Mouse (Mus musculus) telencephalon, adult 2 months (tissue): ENCODE data around the gene Cdca3.
"Not testable (repeated sequence)": the region's sequence is repeated elsewhere in the genome, so short reads cannot be mapped to it uniquely, and the experiment has no call there.

Experiments
- DNase-seq: peaks from one replicate; pipeline ENCODE4 v3.0.0-alpha.2; 2011; ENCODE audit warnings: low read depth, low spot score

Gene Cdca3

DNA sequence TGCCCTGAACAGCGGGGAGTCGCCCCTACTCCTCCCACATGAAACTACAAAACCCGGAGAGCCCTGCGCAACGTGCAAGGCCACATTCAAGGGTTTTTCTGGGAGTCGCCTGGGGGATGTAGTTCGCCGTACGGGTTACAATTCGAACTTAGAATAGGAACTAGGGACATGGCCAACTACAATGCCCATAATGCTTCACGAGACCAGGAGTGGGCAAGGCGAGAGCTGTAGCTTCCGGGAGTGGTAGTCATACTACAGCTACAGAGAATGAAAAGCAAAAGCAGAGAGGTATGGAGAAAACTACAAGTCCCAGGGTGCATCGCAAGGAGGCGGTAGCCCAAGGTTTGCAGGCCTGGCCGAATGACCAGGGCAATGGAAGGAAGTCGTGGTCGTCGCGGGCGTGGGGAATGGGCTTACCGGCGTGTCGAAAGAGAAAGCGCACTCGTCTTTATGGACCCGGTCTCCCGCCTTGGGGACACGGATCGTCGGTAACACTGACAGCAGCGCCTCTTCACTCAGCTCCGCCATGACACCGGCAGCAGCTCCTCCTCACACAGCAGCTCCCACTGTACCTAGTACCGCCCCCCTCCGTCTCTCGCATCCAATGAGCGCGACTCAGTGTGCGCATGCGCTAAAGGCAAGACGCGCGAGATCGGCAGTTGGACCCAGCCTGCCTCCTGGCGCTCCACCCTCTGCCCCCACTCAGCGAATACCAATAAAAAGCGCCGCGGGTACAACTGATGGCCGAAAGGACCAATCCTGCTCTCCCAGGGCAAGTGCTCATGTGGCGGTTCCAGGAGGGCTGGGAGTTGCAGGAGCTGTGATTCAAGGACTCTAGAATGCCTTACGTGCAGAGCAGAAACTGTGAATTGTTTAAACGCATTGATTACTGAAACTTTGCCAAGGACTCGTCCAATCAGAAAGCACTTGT, at the start of gene Cdca3, which contains the start of gene Usp5:
Cdca3 (plus strand) TSS at position 680 of the 931 bp plus-strand sequence.
Usp5 (minus strand) TSS at position 617 of the 931 bp plus-strand sequence.
- peak; percentile 100 for DNase-seq

DNA sequence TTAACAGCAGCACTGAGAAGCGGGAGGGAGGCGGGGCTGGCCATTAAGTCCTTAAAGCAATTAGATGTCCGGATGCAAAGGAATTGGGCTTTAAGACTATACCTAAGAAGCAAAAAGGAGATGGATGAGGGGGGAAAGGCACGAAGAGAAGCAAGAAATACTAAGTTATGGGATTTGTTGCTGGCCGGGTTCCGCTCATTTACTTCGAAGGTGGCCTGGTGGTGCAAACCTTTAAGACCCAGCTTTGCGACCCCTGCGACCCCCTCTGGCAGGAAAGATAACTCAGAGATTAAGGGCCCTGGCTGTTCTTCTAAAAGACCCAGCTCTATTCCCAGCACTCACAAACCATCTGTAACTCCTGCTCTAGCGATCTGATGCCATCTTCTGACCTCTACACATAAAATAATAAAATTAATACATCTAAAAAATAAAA, 49.3 kb upstream of the Cdca3 start:
- DNase-seq: no peak

DNA sequence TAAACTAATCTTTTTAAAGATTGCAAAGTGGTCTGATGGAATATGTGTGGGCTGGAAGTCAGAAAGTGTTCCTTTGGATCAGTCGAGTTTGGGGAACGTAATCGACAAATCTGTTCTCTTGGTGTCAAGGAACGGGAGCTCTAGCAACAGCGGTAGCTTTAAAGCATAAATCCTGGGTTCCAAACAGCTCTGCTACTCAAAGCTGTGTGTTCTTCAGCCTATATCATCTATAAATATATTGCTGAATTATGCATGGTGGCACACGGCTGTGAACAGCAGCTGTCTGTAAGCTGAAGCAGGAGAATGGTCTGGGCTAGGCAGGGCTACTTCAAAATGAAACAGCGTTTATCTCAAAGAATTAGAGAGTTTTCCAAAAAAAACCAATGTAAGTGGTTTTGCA, 48.4 kb upstream of the Cdca3 start:
- DNase-seq: no peak

DNA sequence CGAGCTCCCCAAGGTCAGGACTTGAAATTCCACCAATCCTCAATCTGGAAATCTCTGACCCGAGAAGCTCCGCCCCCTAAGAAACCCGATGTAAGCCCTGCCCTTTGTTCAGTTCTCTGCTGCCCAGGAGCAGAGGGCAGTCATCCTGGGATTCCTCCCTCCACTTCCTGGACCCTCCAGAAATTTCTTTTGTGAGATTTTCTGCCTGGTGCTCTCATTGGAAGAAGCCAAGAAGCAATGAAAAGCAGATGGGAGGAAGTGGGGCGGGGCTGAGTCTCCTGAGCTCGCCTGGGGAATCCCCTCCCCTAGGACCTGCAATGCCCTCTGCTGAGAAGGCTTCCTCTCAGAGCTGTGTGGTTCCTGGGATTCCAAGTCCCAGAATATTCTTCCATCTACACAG, 46.9 kb upstream of the Cdca3 start:
- DNase-seq: no peak

DNA sequence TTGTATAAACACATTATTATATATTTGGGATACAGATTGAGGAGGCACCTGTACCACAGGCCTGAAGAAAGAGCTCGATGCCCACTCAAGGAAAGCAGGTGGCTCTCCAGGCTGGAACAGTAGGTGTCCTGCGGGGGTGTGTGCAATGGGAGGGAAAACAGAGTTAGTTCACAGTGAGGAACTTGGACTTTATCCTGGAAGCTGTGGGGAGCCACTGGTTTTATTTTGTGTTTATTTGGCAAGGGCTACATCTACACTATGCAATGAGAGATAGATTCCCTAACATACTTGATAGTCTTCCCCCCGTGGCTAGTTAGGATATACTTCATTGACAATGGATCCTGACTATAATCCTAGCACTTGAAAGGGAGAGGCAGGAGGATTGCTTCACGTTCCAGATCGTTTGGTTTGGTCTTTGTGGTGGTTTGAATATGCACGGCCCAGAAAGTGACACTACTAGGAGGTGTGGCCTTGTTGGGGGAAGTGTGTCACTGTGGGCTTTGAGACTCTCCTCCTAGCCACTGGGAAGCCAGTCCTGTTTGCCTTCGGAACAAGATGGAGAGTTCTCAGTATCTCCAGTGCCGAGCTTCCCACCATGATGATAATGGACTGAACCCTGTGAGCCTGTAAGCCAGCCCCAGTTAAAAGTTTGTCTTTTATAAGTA, 42.5 kb upstream of the Cdca3 start:
- no peak for DNase-seq

DNA sequence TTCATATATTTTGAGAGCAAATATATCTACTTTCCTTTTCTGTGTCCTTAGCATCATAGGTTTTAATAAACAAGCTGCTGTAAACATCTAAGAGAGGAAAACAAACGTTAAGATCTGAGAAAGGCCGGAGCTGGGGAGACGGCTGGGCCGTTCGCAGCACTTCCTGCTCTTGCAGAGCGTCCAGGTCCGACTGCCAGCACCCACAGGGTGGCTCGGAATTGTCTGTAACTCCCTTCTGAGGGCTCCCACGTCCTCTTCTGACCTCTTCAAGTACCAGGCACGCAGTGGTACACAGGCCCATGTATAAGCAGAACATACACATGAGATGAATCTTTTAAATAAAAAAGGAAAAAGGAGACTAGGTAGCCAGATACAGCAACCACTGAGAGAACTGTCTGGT, 41.6 kb upstream of the Cdca3 start:
- DNase-seq: no peak

DNA sequence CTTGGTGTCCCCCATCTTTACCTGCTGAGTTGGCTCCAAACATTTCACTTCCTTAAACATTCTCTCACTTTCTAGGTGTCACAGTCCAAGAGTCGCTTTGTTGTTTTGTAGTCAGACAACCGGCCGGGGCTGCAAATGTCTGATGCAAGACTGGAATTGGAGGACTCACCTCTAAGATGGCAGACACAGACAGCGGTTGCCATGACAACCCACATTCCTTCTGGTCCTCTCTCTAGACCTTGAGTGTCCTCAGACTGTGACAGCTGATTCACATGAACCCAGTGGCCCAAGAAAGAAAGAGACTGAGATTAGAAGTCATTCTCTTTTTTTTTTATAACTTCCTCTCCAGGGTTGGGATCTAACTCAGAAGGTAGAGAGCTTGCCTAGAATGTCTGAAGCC, 39.8 kb upstream of the Cdca3 start:
- DNase-seq: no peak

DNA sequence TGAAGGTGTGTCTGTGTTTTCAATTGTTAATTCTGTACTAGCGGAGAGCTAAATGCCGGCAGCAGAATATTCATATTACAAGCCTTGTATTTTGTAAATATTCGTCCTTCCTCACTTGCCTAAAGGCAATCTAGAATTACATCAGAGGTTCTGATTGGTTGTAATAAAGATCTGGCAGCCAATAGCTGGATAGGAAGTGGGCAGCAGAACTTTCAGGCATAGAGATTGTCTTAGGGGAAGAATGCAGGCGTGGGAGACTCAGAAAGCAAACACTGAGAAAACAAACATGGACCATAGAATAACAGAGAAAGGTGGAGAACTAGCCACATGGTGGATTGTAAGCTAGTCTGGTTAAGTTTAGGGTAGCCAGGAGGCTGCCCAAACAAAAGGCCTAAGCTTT, 39.2 kb upstream of the Cdca3 start:
- DNase-seq: no peak

DNA sequence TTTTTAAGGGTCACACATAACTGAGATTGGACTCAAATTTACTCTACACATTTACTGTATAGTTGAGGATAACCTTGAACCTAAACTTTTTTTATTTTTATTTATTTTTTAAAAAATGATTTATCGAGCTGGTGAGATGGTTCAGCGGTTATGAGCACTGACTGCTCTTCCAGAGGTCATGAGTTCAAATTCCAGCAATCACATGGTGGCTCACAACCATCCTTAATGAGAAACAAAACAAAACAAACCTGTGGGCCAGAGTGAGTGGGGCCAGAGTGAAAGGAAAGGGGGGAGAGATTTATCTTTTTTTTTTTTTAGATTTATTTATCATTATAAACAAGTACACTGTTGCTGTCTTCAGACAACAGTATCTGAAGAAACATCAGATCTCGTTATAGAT, 37.4 kb upstream of the Cdca3 start:
- no peak for DNase-seq

DNA sequence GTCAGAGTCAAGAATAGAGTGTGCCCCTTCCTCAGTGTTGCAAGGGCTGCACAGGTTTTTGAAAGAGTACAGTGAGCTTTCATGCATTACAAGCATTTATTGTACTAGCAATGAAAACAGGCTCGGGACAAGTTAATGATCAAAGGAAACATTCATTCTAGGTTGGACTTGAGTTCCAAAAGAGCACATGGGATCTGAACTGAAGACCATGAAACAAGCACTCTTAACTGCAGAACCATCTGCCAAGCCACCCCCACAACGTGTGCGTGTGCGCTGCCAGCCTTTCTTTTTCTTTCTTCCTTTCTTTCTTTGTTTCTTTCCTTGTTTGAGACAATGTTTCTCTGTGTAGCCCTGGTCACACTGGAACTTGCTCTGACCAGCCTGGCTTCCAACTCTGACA, 33.6 kb upstream of the Cdca3 start:
- DNase-seq: no peak

DNA sequence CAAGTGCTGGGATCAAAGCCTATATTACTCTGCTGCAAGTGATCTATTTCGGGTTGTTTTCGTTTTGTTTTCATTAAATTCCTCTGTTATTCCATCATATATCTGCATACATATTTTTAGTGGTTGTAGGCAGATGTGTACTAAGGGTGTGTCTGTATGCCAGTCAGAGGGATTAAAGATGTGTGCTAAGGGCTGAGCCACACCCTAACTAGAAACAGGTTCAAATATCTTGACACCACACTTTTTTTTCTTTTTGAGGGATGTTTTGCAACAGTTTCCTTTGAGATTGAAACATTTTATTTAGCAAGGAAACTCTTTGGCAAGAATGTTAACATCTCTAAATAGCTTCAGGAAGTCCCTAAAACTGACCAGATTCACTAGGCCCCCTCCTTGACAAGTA, 33.1 kb upstream of the Cdca3 start:
- DNase-seq: no peak

DNA sequence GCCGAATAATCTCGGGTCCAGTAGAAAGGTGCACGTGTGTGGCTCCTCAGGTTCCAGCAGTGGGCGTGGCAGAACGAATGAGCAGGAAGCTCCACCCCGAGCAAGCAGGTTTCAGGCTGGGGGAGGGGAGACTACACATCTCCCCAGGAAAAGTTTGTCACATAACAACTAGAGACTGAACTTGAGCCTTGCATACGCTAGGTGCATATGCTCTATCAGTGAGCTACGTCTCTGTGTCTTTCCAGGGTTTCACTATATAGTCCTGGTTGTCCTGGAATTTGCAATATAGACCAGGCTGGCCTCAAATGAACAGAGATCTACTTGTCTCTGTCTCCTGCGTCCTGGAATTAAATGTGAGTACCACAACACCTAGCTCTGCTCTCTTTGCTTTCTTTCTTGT, 26.9 kb upstream of the Cdca3 start:
- DNase-seq: not testable (repeated sequence)

DNA sequence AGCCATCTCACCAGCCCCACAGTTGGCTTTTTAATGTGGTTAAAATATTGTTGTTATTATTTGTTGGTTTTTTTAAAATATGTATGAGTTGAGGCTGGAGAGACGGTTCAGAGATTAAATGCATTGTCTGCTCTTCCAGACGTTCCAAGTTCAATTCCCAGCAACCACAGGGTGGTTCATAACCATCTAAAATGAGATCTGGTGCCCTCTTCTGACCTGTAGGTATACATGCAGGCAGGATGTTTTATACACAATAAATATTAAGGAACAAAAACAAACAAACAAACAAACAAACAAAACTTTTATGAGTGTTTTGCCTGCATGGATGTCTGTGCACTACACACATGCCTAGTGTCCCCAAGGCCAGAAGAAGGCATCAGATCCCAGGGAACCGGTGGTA, 26.3 kb upstream of the Cdca3 start:
- no peak for DNase-seq

DNA sequence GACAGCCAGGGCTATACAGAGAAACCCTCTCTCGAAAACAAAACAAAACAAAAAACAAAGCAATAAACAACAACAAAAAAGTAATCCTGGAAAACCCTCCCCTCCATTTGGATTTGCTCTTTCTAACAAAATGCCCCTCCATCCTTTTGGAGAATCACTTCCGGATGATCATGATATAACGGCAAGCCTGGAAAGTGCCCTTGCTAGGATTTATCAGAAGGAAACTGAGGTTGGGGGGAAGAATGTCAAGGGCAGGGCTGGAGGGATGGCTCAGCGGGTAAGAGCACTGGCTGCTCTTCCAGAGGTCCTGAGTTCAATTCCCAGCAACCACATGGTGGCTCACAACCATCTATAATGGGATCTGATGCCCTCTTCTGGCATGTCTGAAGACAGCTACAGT, 25.7 kb upstream of the Cdca3 start:
- DNase-seq: not testable (repeated sequence)

DNA sequence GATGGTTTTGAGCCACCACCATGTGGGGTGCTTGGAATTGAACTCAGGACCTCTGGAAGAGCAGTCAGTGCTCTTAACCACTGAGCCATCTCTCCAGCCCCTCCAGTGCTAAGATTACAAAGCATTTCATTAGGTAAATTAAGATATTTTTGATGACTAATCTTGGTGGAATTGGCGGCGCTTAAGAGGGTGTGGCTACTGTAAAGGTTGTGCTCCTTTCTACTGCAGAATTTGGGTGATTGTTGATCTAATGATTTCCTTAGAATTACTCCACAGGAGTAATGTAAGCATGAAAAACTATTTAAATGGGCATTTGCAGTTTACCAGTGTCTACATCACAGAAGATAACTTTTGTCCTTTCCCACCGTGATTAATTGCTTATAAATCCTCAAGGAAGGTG, 25.0 kb upstream of the Cdca3 start:
- DNase-seq: no peak

DNA sequence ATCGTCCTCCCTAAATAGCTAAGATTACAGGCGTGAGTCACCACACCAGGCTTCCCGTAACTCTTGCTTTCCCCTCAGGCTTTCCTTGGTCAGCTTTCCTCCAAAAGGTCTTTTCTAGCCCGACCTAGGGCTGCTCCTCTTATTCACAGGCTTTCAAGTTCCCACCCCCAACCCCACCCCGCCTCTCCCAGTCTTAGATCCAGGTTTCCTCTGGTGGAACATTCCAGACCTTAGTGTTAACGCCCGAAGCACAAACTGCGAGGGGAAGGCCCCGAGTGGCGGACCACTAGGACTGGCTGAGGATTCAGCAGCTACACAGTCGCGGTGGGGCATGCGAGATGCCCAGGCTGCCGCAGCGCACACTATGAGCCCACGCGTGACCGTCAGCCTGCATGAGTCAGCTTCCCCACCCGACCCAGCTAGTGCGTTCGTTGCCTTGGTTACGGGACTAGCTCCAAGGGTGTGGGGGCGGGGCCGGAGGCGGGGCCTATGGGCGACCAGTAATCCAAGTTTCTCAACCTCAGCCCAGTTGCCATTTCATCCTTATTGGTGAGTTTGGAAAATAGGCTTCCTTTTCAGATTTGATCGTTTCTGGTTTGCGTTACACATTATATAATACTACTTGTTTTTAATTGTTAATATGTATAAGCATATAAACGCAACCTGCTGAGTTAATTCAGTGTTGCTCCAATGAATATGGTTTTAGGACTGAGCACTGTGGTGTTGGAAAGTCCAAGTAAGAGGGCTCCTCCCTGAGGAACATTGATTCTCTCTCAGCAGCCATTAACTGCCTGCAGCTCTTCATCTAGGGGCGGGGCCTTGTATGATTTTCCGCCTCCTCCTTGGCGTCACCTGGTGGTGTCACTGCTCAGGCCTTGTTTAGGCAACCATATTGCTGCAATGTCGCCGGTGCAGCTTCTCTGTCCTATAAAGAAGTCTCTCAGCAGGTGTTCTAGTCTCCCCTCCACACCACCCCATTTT, 23.7 kb upstream of the Cdca3 start:
- DNase-seq: peak; percentile 97

DNA sequence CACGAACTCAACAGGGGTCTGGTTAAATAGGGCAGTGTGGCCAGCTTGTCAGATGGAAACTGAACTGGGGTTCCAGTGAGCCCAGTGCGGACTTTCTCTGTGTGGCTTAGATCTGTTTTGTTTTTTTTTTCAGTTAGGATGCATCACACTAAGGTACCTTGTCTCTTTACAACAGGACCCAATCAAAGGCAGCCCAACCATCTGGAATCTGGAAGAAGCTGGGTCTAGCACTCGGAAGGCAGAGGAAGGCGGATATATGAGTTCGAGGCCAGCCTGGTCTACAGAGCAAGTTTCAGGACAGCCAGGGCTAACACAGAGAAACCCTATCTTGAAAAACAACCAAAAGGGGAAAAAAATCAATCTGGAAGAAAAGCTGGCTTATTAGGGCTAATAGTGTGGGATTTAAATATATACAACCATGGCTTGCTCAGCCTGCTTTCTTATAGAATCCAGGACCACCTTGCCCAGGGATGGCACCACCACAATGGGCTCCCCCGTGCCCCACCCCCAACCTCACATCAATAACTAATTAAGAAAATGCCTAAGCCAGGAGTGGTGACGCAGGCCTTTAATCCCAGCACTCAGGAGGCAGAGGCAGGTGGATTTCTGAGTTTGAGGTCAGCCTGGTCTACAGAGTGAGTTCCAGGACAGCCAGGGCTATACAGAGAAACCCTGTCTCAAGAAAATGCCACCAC, 22.8 kb upstream of the Cdca3 start:
- no peak for DNase-seq

DNA sequence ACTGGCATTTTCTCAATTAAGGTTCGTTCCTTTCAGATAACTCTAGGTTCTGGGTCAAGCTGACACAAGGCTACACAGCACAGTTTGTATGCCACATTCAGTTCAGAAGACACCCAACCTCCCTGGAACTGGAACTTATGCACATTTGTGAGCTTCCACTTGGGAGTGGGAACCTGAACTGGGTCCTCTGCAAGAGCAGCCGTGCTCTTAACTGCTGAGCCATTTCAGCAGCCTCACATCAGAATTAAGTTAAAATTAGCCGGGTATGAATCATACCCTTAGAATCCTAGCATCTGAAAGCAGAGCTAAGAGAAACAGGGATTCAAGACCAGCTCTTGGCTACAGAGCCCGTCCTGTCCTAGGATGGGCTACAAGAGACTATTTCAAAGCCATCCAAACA, 22.0 kb upstream of the Cdca3 start:
- DNase-seq: peak; percentile 65

DNA sequence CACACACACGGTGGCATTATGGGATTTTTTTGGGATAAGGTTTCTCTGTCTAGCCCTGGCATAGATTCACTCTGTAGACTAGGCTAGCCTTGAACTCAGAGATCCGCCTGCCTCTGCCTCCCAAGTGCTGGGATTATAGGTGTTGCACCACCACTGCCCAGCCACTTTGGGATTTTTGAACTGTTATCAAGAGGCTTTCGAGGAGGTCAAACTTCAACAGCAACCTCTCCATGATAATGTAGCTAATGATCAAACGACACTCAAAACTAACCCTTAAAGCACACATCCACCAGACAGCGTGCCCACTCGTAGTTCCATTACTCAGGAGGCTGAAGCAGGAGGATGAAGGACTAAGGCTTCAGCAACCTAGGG, 21.4 kb upstream of the Cdca3 start:
- DNase-seq: no peak

DNA sequence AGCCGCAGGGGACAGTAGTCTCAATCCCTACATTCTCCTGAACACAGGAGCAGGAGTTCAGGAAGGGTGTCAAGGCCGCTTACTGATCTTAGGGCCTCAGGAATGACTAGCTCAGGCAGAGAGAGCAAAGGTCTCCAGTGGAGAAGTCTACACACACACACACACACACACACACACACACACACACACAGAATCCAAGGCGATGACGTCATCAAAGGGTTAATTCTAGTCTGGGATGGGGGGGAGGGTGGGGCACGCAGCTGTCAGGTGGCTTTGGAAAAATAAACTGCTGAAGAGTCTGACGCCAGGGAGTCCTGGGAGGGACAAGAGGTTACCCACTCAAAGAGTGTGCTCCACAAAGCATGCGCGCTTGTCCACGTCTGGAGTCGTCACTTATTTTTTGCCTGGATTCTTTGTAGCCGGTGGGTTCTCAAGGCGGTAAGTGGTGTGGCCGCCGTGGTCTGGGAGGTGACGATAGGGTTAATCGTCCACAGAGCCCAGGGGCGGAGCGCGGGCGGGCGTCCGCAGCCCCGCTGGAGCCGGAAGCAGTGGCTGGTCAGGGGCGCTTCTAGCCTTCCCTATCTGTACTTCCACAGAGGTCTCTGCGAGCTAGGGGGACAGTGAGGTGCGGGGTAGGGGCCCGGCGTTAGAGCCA, 20.9 kb upstream of the Cdca3 start, which contains the start of gene Spsb2:
Spsb2 (plus strand) TSS at position 304 of the 655 bp plus-strand sequence.
- DNase-seq: no peak
